Mouse (Mus musculus) thymus, adult 2 months (tissue): ENCODE measurements around the gene Fbxl7.

ENCODE experiments used
- CTCF ChIP-seq: fragments of 200-500 bp; IDR thresholded peaks from 2 replicates; pipeline ENCODE4 v1.5.1; 2012; ENCODE audit warnings: mild to moderate bottlenecking, control low read depth, low read length, moderate library complexity, borderline replicate concordance; ENCODE audit not compliant: control insufficient read depth, poor library complexity, insufficient read depth; ENCODE audit errors: extremely low read depth
- POLR2A ChIP-seq: fragments of 200-500 bp; IDR thresholded peaks from 2 replicates; pipeline ENCODE4 v1.6.1; 2012; ENCODE audit warnings: mild to moderate bottlenecking, low read length, control low read depth, moderate library complexity; ENCODE audit not compliant: control insufficient read depth, poor library complexity, insufficient read depth; ENCODE audit errors: extremely low read depth

- no peak for TF ChIP-seq CTCF
- no peak for TF ChIP-seq POLR2A
These were observed 7.2 kb downstream of the Fbxl7 start for GRCm38 (mm10) chr15:26888170-26888569.
